Mouse (Mus musculus): Measurements from ENCODE around the gene Mosmo. TPM values are rescaled to one million over a fixed set of nuclear protein-coding genes. Genes with fewer than 3 reads are reported as not detected.

Mosmo gene
- total RNA-seq, 2 experiments from 2014 or later = 77.0 to 92.3 TPM

DNA sequence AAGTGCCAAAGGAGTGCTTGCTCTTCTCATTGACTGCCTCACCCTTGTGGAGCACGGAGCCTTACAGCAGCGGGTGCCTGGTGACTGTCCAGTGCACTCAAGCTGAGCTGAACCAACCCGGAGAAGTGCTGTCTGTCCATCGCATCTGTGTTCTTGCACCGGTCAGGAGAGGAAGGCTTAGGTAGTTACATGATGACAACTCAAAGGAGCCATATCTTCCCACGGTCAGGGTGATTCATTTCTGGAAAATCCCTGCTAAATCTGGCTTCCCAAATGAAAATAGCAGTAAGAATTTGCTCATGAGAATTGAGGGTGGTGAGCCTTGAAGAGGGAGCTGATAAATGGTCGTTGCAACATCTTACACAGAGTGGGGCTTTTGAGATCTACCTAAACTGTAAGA is 74.5 kb downstream of the Mosmo start:
- no peak for DNase-seq (ENCODE audit: low spot score in 2 of 2)

DNA sequence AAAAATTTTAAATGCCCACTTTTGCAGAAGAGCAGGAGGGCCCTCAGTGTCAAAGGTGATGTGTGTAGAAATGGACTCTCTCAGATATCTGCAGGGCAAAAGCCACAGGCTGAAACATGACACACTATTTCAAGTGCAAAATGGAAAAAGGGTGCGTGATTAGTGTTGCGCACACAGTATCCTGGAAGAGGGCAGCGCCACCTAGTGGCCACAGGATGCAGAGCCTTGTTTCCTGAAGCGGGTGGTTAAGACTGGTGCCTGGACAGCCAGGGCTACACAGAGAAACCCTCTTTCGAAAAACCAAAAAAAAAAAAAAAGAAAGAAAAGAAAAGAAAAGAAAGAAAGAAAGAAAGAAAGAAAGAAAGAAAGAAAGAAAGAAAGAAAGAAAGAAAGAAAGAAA is 77.3 kb downstream of the Mosmo start:
- peak; percentile 42 to 85 for DNase-seq (ENCODE audit: low spot score in 2 of 2)

DNA sequence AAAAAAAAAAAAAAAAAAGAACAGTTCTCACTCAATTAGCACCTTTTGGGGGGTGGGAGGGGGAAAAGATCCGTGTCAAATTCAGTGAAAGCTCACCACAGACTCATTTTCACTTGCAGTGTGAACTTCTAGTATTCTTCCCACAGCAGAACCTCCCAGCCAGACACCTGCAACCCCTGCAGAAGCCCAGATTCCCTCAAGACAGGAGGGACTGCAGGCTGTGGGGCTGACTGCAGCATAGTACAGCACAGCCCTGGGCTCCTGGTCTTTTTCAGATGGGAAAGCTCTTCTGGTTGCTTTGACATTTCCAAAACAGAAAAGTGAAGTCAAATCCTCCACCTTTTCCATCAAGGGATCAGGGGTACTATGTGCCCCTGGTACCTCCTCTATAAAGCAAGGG is 90.0 kb downstream of the Mosmo start:
- DNase-seq (ENCODE audit: low spot score in 2 of 2) = no peak

DNA sequence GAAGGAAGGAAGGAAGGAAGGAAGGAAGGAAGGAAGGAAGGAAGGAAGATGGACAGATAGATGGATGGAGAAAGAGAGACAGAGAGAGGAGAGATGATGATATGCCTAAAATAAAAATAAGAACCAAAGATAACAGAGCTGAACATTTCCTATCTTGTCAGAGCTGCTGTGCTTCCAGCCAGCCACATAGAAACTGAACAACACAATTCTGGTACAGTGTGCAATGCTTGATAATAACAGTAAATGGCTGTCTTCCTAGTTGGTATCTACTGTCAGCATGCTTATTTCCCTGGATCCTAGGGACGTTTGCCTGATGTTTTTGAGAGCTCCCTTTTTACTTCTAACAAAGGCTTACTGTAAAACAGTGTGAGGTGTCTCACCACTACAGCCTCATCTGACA is 94.0 kb downstream of the Mosmo start:
- DNase-seq (ENCODE audit: low spot score in 2 of 2) = no peak

DNA sequence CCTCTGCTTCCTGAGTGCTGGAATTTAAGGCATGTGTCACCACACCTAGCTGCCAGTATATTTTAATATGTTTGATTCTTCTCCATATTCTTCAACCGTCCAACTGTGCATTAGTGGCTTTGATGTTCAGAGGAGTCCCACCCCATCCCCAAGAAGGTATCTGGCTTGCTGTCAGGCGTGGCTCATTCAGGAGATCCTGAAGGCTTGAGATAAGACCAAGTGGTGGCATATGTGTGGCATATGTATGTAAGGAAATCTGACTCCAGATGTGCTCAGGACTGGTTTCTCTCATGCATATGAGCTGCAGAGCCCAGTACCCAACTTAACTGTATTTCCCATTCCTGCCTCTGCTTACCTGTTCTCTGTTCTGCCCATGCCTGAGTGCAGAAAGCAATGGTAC is 100.6 kb downstream of the Mosmo start:
- DNase-seq (ENCODE audit: low spot score in 2 of 2) = no peak

Other genes starting within 250 kb of the Mosmo start
- gene Uqcrc2, start 42.4 kb upstream of the Mosmo start, total RNA-seq (2021) = 100 to 1,000 TPM; 243 to 245 TPM
- gene Pdzd9, start 7.3 kb upstream of the Mosmo start, total RNA-seq (2021) = under 1 TPM in 1 of 2 experiments, not detected in 1; 0.25 TPM
- gene Vwa3a, start 61.7 kb downstream of the Mosmo start, total RNA-seq (2021) = 10 to 100 TPM; 15.9 to 16.5 TPM
- gene Gm5737, start 134.7 kb downstream of the Mosmo start, total RNA-seq (2021) = under 1 TPM in 1 of 2 experiments, not detected in 1; 0.32 TPM
- 10 to 100 TPM; 25.2 to 29.2 TPM for gene Eef2k, start 165.2 kb downstream of the Mosmo start, total RNA-seq (2021)
- gene Polr3e, start 240.1 kb downstream of the Mosmo start, total RNA-seq (2021) = 10 to 100 TPM; 24.3 to 28.0 TPM